Mouse (Mus musculus) embryonic fibroblast, embryonic 13.5 days (primary cell): ENCODE measurements around the gene Plekhh3.
"Not testable (repeated sequence)": the region's sequence is repeated elsewhere in the genome, so short reads cannot be mapped to it uniquely, and the experiment has no call there.

Experiments
- CTCF ChIP-seq: IDR thresholded peaks from 2 replicates; pipeline ENCODE4 v1.5.1; 2011; ENCODE audit warnings: mild to moderate bottlenecking, control low read depth, low read length, moderate library complexity, borderline replicate concordance; ENCODE audit not compliant: insufficient read depth
- POLR2A ChIP-seq: IDR thresholded peaks from 2 replicates; pipeline ENCODE4 v1.6.1; 2011; ENCODE audit warnings: low read depth, mild to moderate bottlenecking, control low read depth, low read length, moderate library complexity

DNA sequence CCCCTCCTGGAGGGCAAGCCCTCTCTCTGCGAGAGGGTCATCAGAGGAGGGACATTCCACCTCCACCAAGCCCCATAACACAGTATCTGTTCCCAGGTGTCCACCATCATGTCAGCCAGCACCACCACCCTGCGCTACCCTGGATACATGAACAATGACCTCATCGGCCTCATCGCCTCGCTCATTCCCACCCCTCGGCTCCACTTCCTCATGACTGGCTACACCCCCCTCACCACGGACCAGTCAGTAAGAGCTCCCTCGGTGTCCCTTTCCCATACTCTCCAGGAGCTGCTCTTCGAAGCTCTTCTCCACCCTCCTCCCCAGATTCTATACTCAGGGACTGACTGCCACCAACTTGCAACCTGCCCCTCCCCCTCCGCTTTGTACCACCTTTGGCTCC lies 11.0 kb downstream of the Plekhh3 start:
- TF ChIP-seq POLR2A, CTCF: not testable (repeated sequence)
